Mouse (Mus musculus) heart, adult 2 months (tissue): ENCODE measurements around the gene Rapgef3.

Experiments used
- CTCF ChIP-seq: fragments of 200-600 bp; IDR thresholded peaks from 2 replicates; pipeline ENCODE4 v1.8.1; 2022; ENCODE audit warnings: antibody characterized with exemption, mild to moderate bottlenecking, moderate library complexity
- EP300 ChIP-seq: fragments of 200-500 bp; IDR thresholded peaks from 2 replicates; pipeline ENCODE4 v1.6.1; 2011; ENCODE audit warnings: low read depth, low read length, control low read depth; ENCODE audit not compliant: insufficient read depth
- POLR2A ChIP-seq: fragments of 200-500 bp; IDR thresholded peaks from 2 replicates; pipeline ENCODE4 v1.6.1; 2011; ENCODE audit warnings: mild to moderate bottlenecking, low read depth, low read length, control low read depth; ENCODE audit not compliant: insufficient read depth

- TF ChIP-seq CTCF (peak; percentile 92), POLR2A (no peak), EP300 (peak; percentile 96)
Measured at GRCm38 (mm10) chr15:97717861-97718534, 49.8 kb downstream of the Rapgef3 start.
